Mouse (Mus musculus): ENCODE results near the gene Ralgapa2.

GRCm38 (mm10) chr2:146532493-146532892 lies 20.3 kb upstream of the Ralgapa2 start:
- no peak for TF ChIP-seq TCF12 (IDR thresholded peaks at IDR 0.05; ENCODE audit: low read depth, low read length)
- no peak for TF ChIP-seq USF1 (IDR thresholded peaks at IDR 0.05; ENCODE audit: low read depth, low read length)
- no peak for TF ChIP-seq CTCF (conservative IDR thresholded peaks at IDR 0.05 in 1 of 2, IDR thresholded peaks at IDR 0.05 in 1 of 2; ENCODE audit: low read depth in 2 of 2, low read length in 2 of 2)
- TF ChIP-seq BHLHE40 (IDR thresholded peaks at IDR 0.05; ENCODE audit: low read depth, low read length), result no peak
- TF ChIP-seq POLR2A (IDR thresholded peaks at IDR 0.05; ENCODE audit: low read depth, low read length), result no peak
